Mouse (Mus musculus) hematopoietic stem cell, adult 5-6 weeks (primary cell): Measurements from ENCODE around the gene Nfe2. TPM values are rescaled to one million over a fixed set of nuclear protein-coding genes. Genes with fewer than 3 reads are reported as not detected.

Experiments
- total RNA-seq: library from RNA; stranded (forward); fragments of 172-1452, 232-1000 nt; gene quantifications from 2 replicates; pipeline ENCODE4 v1.2.3, GENCODE M21; 2017

Gene Nfe2
- total RNA-seq, 1 experiment from 2014 or later = 245 TPM

Other genes starting within 250 kb of the Nfe2 start
- 0.69 TPM in 1 of 2 replicates, not detected in the other for gene Hoxc4, start 239.5 kb downstream of the Nfe2 start, total RNA-seq
- gene Smug1, start 91.3 kb downstream of the Nfe2 start, total RNA-seq = 3.7 and 6.1 TPM in 2 replicates
- 211 and 226 TPM in 2 replicates for gene Cbx5, start 18.6 kb downstream of the Nfe2 start, total RNA-seq
- 1,381 and 2,732 TPM in 2 replicates for gene Hnrnpa1, start 18.0 kb downstream of the Nfe2 start, total RNA-seq
- gene Copz1, start 14.3 kb upstream of the Nfe2 start, total RNA-seq = 59.5 and 76.0 TPM in 2 replicates
- 1.3 and 2.1 TPM in 2 replicates for gene Gpr84, start 52.2 kb upstream of the Nfe2 start, total RNA-seq
- gene Zfp385a, start 81.7 kb upstream of the Nfe2 start, total RNA-seq = 2.7 and 3.9 TPM in 2 replicates
- gene Itga5, start 108.4 kb upstream of the Nfe2 start, total RNA-seq = 10.3 and 11.7 TPM in 2 replicates
- not detected in 2 replicates for gene Gtsf1, start 172.1 kb upstream of the Nfe2 start, total RNA-seq
- gene Gtsf2, start 190.1 kb upstream of the Nfe2 start, total RNA-seq = not detected in 2 replicates
- 130 and 158 TPM in 2 replicates for gene Nckap1l, start 195.4 kb upstream of the Nfe2 start, total RNA-seq
- 5.8 and 7.5 TPM in 2 replicates for gene Pde1b, start 244.6 kb upstream of the Nfe2 start, total RNA-seq